Mouse (Mus musculus): Measurements from ENCODE around the gene Hyal2. TPM values are rescaled to one million over a fixed set of nuclear protein-coding genes. Genes with fewer than 3 reads are reported as not detected.

Hyal2 gene
- polyA plus RNA-seq, 1 experiment from 2014 or later: 106 TPM

DNA sequence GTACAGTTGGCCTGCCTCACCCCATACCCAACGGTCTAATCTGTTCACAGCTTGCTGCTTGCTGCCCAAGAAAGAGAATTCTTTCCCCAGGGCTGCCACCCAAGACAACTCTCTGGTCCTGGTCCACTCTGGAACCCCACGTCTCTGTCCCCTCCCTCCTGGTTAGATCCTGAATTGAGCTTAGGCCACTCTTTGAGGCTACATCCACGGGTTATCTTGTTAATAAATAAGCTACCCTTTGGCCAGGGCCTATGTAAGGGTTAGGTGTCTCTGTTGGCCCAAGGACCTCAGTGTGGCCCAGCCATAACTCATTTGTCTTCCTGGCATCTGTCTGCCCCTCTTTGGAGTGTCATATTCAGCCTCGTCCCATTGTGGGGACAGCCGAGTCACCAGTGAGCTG lies 30.6 kb downstream of the Hyal2 start:
- Histone ChIP-seq H3K27me3 (replicated peaks; ENCODE audit: control insufficient read depth, insufficient read depth, low read length) (no peaks in the 10 kb centered on the region), H3K4me2 (ENCODE audit: low read depth, low read length) (no peak overlapping the region), H3K27ac (replicated peaks; ENCODE audit: low read depth, low read length) (no peak overlapping the region), H3K9me3 (ENCODE audit: control insufficient read depth, low read length) (no peaks in the 10 kb centered on the region), H3K4me1 (ENCODE audit: control insufficient read depth, insufficient read depth, low read length) (peaks cover 4% of the 10 kb centered on the region; the same call in 1 of the 2 replicates), H3K9ac (ENCODE audit: low read depth, low read length) (peak overlapping the region; percentile 34; the same call in 1 of the 2 replicates), H3K4me3 (ENCODE audit: low read depth, low read length) (no peak overlapping the region), H3K36me3 (ENCODE audit: control insufficient read depth, insufficient read depth, low read length) (peaks cover 10% of the 10 kb centered on the region; the same call in 1 of the 2 replicates)
- DNase-seq (ENCODE audit: low spot score) (no peak), ATAC-seq (ENCODE audit: low read depth) (no peak)
- 77% methylated on average over 5 of the region's 5 CpGs for WGBS

DNA sequence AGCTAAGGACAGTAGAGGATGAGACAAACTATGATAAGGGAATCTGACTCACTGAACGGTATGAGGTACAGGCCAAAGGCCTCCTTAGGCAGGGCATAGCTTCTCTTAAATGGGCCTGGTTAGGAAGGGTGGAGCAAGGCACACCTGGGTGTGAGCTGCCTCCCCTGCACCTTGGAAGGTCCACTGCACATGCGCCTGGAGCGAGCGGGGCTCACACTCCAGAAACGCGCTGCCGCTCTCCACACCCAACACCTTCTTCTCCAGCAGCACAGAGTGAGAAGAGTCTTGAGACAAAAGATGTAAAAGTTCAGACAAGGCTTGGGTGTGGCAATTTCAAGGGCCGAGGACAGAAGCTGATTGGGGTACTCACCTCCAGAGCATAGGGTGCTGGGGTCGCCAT lies 31.7 kb downstream of the Hyal2 start:
- Histone ChIP-seq H3K4me3 (ENCODE audit: low read depth, low read length) (no peak overlapping the region), H3K27ac (replicated peaks; ENCODE audit: low read depth, low read length) (no peak overlapping the region), H3K4me2 (ENCODE audit: low read depth, low read length) (no peak overlapping the region), H3K36me3 (ENCODE audit: control insufficient read depth, insufficient read depth, low read length) (no peaks in the 10 kb centered on the region; the same call in 1 of the 2 replicates), H3K4me1 (ENCODE audit: control insufficient read depth, insufficient read depth, low read length) (peaks cover 10% of the 10 kb centered on the region), H3K9ac (ENCODE audit: low read depth, low read length) (no peak overlapping the region), H3K9me3 (ENCODE audit: control insufficient read depth, low read length) (no peaks in the 10 kb centered on the region), H3K27me3 (replicated peaks; ENCODE audit: control insufficient read depth, insufficient read depth, low read length) (no peaks in the 10 kb centered on the region)
- DNase-seq (ENCODE audit: low spot score) (no peak), ATAC-seq (ENCODE audit: low read depth) (no peak)
- WGBS: 92% methylated on average over 9 of the region's 9 CpGs

DNA sequence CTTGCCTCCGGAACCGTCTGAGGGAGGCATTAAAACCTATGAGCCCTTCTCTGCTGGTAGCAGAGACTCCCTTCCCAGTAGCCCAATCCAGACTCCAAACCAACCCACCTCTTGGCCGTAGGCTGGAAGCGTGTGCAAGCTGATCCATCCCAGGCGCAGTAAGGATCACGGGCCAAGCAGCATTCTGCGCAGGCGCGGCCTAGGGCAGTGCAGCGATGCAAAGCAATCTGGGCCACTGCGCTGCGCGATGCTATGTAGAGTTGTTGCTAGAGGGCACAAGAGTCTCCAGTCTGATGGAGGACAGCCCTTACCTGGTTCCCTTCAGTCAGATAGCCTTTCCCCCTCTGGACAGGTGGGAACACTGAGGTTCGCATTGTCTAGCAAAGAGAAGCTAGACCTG lies 32.1 kb downstream of the Hyal2 start:
- 69% methylated on average over 14 of the region's 14 CpGs for WGBS
- H3K4me3 ChIP-seq (ENCODE audit: low read depth, low read length): no peak overlapping the region
- H3K9me3 ChIP-seq (ENCODE audit: control insufficient read depth, low read length): no peaks in the 10 kb centered on the region
- no peaks in the 10 kb centered on the region for H3K27me3 ChIP-seq (replicated peaks; ENCODE audit: control insufficient read depth, insufficient read depth, low read length)
- DNase-seq (ENCODE audit: low spot score) (no peak), ATAC-seq (ENCODE audit: low read depth) (no peak)
- no peaks in the 10 kb centered on the region for H3K36me3 ChIP-seq (ENCODE audit: control insufficient read depth, insufficient read depth, low read length)
- peaks cover 14% of the 10 kb centered on the region for H3K4me1 ChIP-seq (ENCODE audit: control insufficient read depth, insufficient read depth, low read length)
- no peak overlapping the region for H3K27ac ChIP-seq (replicated peaks; ENCODE audit: low read depth, low read length)
- no peak overlapping the region for H3K9ac ChIP-seq (ENCODE audit: low read depth, low read length)
- no peak overlapping the region for H3K4me2 ChIP-seq (ENCODE audit: low read depth, low read length)

DNA sequence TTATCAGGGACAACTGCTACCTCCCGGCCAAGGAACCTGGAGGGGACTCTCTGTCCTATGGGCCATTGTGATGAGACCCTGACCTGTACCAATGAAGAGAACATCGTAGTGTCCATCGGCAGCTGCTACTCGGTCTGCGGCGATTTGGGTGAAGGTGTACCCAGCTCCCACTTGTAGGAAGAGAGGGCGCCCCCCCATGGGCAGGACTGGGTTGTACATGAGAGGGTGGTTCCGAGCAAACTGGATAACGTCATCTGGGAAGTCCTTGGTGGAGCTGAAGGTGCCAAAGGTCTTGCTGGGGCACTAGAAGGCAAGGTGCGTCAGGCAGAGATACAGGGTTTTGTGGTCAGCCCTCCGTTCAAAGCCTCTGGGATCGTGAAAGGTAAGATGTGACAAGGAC lies 33.0 kb downstream of the Hyal2 start:
- Histone ChIP-seq H3K36me3 (ENCODE audit: control insufficient read depth, insufficient read depth, low read length) (no peaks in the 10 kb centered on the region), H3K4me3 (ENCODE audit: low read depth, low read length) (no peak overlapping the region), H3K27me3 (replicated peaks; ENCODE audit: control insufficient read depth, insufficient read depth, low read length) (no peaks in the 10 kb centered on the region), H3K4me2 (ENCODE audit: low read depth, low read length) (no peak overlapping the region), H3K9ac (ENCODE audit: low read depth, low read length) (no peak overlapping the region), H3K4me1 (ENCODE audit: control insufficient read depth, insufficient read depth, low read length) (peaks cover 20% of the 10 kb centered on the region), H3K27ac (replicated peaks; ENCODE audit: low read depth, low read length) (no peak overlapping the region), H3K9me3 (ENCODE audit: control insufficient read depth, low read length) (no peaks in the 10 kb centered on the region)
- ATAC-seq (ENCODE audit: low read depth) (no peak), DNase-seq (ENCODE audit: low spot score) (no peak)
- 83% methylated on average over 12 of the region's 12 CpGs for WGBS

DNA sequence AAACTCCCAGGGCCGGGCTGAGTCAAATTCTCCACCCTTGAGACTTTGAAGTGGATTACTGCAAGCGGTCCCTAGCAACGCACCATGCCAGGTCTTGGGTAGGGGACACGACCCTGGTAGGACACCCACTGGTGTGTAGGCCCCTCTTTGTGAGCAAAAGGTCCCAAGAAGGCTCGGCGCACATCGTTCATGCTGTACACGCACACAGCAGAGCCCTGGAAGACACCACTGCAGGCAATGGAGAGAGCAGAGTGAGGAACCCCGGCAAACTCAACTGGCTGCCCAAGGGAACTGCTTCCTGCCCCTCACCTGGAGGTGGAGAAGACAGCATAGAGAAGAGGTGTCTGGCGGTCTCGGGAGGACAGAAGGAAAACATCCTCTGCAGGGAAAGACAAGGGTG lies 33.5 kb downstream of the Hyal2 start:
- no peaks in the 10 kb centered on the region for H3K36me3 ChIP-seq (ENCODE audit: control insufficient read depth, insufficient read depth, low read length)
- no peak overlapping the region for H3K27ac ChIP-seq (replicated peaks; ENCODE audit: low read depth, low read length)
- WGBS: 90% methylated on average over 11 of the region's 11 CpGs
- no peaks in the 10 kb centered on the region for H3K27me3 ChIP-seq (replicated peaks; ENCODE audit: control insufficient read depth, insufficient read depth, low read length)
- no peak overlapping the region for H3K4me3 ChIP-seq (ENCODE audit: low read depth, low read length)
- H3K4me2 ChIP-seq (ENCODE audit: low read depth, low read length): no peak overlapping the region
- DNase-seq (ENCODE audit: low spot score) (no peak), ATAC-seq (ENCODE audit: low read depth) (no peak)
- peaks cover 20% of the 10 kb centered on the region for H3K4me1 ChIP-seq (ENCODE audit: control insufficient read depth, insufficient read depth, low read length)
- H3K9ac ChIP-seq (ENCODE audit: low read depth, low read length): no peak overlapping the region
- no peaks in the 10 kb centered on the region for H3K9me3 ChIP-seq (ENCODE audit: control insufficient read depth, low read length)

DNA sequence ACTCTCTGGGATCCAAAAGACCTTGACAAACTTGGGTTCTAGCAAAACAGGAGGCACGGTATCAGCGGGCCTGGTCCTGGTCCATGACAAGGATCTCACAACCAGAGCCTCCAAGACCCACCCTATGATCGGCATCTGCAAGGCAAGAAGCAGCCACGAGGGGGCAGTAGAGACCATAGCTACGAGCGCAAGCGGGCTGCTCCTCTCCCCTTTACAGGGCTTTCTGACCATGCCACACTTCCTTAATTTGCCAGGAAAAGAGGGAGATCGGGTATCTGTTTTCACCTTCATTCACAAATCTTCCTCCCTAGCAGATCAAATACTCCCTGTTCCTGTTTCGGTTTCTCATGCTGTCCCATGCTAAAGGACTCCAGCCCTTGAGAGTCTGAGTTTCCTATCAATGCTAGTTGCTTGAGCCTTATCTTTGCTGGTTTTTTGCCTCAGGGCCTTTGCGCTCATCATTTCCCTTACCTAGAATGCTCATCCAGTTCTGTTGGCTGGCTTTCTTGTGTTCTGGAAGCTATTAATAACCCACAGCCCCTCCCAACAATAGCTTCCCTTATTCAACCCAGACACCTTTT lies 34.4 kb downstream of the Hyal2 start:
- DNase-seq (ENCODE audit: low spot score): peak; percentile 91
- Histone ChIP-seq H3K4me3 (ENCODE audit: low read depth, low read length) (no peak overlapping the region), H3K27ac (replicated peaks; ENCODE audit: low read depth, low read length) (0 out of 2 replicates have a peak overlapping the region, but pooled peaks have one; percentile 28), H3K4me1 (ENCODE audit: control insufficient read depth, insufficient read depth, low read length) (peaks cover 24% of the 10 kb centered on the region), H3K36me3 (ENCODE audit: control insufficient read depth, insufficient read depth, low read length) (no peaks in the 10 kb centered on the region), H3K27me3 (replicated peaks; ENCODE audit: control insufficient read depth, insufficient read depth, low read length) (no peaks in the 10 kb centered on the region), H3K4me2 (ENCODE audit: low read depth, low read length) (peak overlapping the region; percentile 10; the same call in 1 of the 2 replicates), H3K9ac (ENCODE audit: low read depth, low read length) (peak overlapping the region; percentile 32; the same call in 1 of the 2 replicates), H3K9me3 (ENCODE audit: control insufficient read depth, low read length) (no peaks in the 10 kb centered on the region)
- WGBS: 5% methylated on average over 10 of the region's 10 CpGs
- peak; percentile 75 for ATAC-seq (ENCODE audit: low read depth)

DNA sequence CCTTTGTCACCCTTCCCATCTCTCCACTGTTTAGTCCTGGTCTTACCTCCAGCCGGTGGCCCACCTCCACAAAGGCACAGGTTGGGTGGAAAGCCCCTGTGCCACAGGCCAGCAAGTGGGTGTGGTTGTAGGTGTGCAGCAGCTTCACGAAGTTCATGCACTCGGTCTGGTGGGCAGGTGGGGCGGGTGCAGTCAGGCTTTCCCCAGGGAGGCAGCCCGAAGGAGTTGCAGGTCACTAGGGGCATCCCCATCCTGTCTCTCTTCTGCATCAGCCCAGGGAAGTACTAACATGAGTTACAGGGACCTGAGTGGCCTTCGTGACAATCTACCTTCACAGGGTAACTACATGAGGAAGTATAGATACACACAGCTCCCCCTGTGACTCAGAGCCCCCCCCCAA lies 35.5 kb downstream of the Hyal2 start:
- Histone ChIP-seq H3K27me3 (replicated peaks; ENCODE audit: control insufficient read depth, insufficient read depth, low read length) (no peaks in the 10 kb centered on the region), H3K36me3 (ENCODE audit: control insufficient read depth, insufficient read depth, low read length) (no peaks in the 10 kb centered on the region), H3K4me3 (ENCODE audit: low read depth, low read length) (no peak overlapping the region), H3K4me1 (ENCODE audit: control insufficient read depth, insufficient read depth, low read length) (peaks cover 35% of the 10 kb centered on the region), H3K4me2 (ENCODE audit: low read depth, low read length) (no peak overlapping the region), H3K9me3 (ENCODE audit: control insufficient read depth, low read length) (no peaks in the 10 kb centered on the region), H3K27ac (replicated peaks; ENCODE audit: low read depth, low read length) (no peak overlapping the region), H3K9ac (ENCODE audit: low read depth, low read length) (no peak overlapping the region)
- ATAC-seq (ENCODE audit: low read depth) (no peak), DNase-seq (ENCODE audit: low spot score) (no peak)
- 82% methylated on average over 6 of the region's 6 CpGs for WGBS

DNA sequence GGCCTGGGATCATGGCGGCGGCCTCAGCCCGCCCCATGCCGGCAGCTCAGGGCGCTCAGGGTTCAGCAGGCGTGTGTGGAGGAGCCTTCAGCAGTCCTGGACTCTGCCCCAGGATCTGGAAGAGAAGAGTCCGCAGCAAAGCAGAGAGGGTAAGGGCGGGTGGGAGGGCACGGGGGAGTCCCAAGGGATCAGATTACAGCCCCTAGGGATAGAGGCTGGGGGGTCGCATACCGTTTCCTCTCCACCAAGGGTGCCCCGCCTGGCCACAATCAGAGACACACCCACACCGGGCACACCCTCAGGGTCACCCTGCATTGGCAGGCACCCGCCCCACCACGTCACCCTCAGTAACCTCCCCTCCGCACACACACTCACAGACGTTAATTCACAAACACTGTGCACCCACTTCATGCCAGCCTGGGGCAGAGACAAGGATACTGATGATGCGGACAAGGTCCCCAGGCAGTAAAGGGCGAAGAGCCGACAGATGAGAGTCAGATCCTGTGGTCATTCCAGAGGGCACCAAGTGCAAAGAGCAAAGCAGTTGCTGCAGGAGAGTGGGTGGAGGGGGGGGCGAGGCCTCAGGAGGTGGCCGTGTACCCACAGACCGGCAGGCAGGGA lies 37.4 kb downstream of the Hyal2 start:
- peak overlapping the region; percentile 52 for H3K27ac ChIP-seq (replicated peaks; ENCODE audit: low read depth, low read length)
- ATAC-seq (ENCODE audit: low read depth): peak; percentile 24; the same call in 1 of the 2 replicates
- 35% methylated on average over 20 of the region's 23 CpGs for WGBS
- peak overlapping the region; percentile 55 for H3K9ac ChIP-seq (ENCODE audit: low read depth, low read length)
- peaks cover 46% of the 10 kb centered on the region for H3K4me1 ChIP-seq (ENCODE audit: control insufficient read depth, insufficient read depth, low read length)
- no peaks in the 10 kb centered on the region for H3K9me3 ChIP-seq (ENCODE audit: control insufficient read depth, low read length)
- no peaks in the 10 kb centered on the region for H3K27me3 ChIP-seq (replicated peaks; ENCODE audit: control insufficient read depth, insufficient read depth, low read length)
- peak overlapping the region; percentile 19; the same call in 1 of the 2 replicates for H3K4me3 ChIP-seq (ENCODE audit: low read depth, low read length)
- H3K4me2 ChIP-seq (ENCODE audit: low read depth, low read length): peak overlapping the region; percentile 43
- no peaks in the 10 kb centered on the region for H3K36me3 ChIP-seq (ENCODE audit: control insufficient read depth, insufficient read depth, low read length)
- DNase-seq (ENCODE audit: low spot score): no peak

DNA sequence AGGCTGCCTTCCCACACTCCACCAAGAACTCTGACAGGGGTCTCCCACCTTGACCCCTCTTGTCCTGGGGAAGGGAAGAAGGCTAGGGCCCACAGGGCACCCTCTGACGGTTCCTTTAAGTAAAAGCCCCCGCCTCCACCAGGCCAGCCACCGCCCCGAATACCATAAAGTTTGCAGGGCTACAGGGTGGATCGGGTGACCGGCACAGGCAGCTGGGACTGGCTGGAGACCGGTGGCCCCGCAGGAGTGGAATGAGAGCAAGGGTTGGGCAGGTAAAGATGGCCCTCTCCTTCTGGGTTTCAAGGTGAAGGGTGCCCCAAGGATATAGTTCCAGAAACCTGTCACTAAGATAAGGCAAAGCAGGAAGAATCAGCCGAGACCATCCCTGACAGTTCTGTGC lies 38.8 kb downstream of the Hyal2 start:
- no peaks in the 10 kb centered on the region for H3K9me3 ChIP-seq (ENCODE audit: control insufficient read depth, low read length)
- ATAC-seq (ENCODE audit: low read depth) (no peak), DNase-seq (ENCODE audit: low spot score) (no peak)
- peak overlapping the region; percentile 39 for H3K4me2 ChIP-seq (ENCODE audit: low read depth, low read length)
- H3K4me3 ChIP-seq (ENCODE audit: low read depth, low read length): peak overlapping the region; percentile 7; the same call in 1 of the 2 replicates
- H3K4me1 ChIP-seq (ENCODE audit: control insufficient read depth, insufficient read depth, low read length): peaks cover 49% of the 10 kb centered on the region
- 4% methylated on average over 9 of the region's 9 CpGs for WGBS
- peak overlapping the region; percentile 44 for H3K9ac ChIP-seq (ENCODE audit: low read depth, low read length)
- 0 out of 2 replicates have a peak overlapping the region, but pooled peaks have one; percentile 6 for H3K27ac ChIP-seq (replicated peaks; ENCODE audit: low read depth, low read length)
- no peaks in the 10 kb centered on the region for H3K27me3 ChIP-seq (replicated peaks; ENCODE audit: control insufficient read depth, insufficient read depth, low read length)
- no peaks in the 10 kb centered on the region for H3K36me3 ChIP-seq (ENCODE audit: control insufficient read depth, insufficient read depth, low read length)
